Mouse (Mus musculus) heart, embryonic 14.5 days (tissue): ENCODE measurements at regions not wholly inside any gene's neighbourhood (a gene's known extent, or its start where the extent isn't known, plus 50 kb on each side); places are given as distances from the start of the nearest gene placed in this dataset.

Experiments
- ATAC-seq: fragments of 200-750 bp; cut with Nextera tagmentation; 2 replicates; pipeline ENCODE4 v1.8.0; 2017; ENCODE audit warnings: low read depth, moderate TSS enrichment; ENCODE audit not compliant: insufficient number of reproducible peaks, insufficient read depth, low FRiP score
- H3K27ac ChIP-seq, 2 experiments: fragments of 200-500 bp in 1 of 2; fragments of 300-500 bp in 1 of 2; sonication (generic) in 1 of 2; replicated peaks in 1 of 2; 2 replicates each; pipeline ENCODE4 v1.5.1; 2012 to 2014; ENCODE audit warnings: low read depth in 2 of 2, low read length in 2 of 2, control low read depth in 1 of 2, mild to moderate bottlenecking in 1 of 2, mixed read lengths in 1 of 2; ENCODE audit not compliant: control insufficient read depth in 1 of 2, insufficient read depth in 1 of 2
- H3K27me3 ChIP-seq: fragments of 300-500 bp; sonication (generic); 2 replicates; pipeline ENCODE4 v1.6.1; 2014; ENCODE audit warnings: mild to moderate bottlenecking, low read length, control low read depth; ENCODE audit not compliant: control insufficient read depth, insufficient read depth
- H3K36me3 ChIP-seq: fragments of 300-500 bp; sonication (generic); 2 replicates; pipeline ENCODE4 v1.6.1; 2014; ENCODE audit warnings: mild to moderate bottlenecking, control low read depth, low read length, mixed read lengths; ENCODE audit not compliant: control insufficient read depth, insufficient read depth
- H3K4me1 ChIP-seq, 2 experiments: fragments of 200-500 bp in 1 of 2; fragments of 300-500 bp in 1 of 2; sonication (generic) in 1 of 2; 2 replicates each; pipeline ENCODE4 v1.6.1; 2012 to 2014; ENCODE audit warnings: low read length in 2 of 2, control low read depth in 1 of 2, mixed read lengths in 1 of 2; ENCODE audit not compliant: control insufficient read depth in 2 of 2, insufficient read depth in 2 of 2
- H3K4me2 ChIP-seq: fragments of 300-500 bp; sonication (generic); 2 replicates; pipeline ENCODE4 v1.6.1; 2014; ENCODE audit warnings: mild to moderate bottlenecking, low read length
- H3K4me3 ChIP-seq, 2 experiments: fragments of 200-500 bp in 1 of 2; fragments of 300-500 bp in 1 of 2; sonication (generic) in 1 of 2; 2 replicates each; pipeline ENCODE4 v1.5.1; 2012 to 2014; ENCODE audit warnings: low read length in 2 of 2, mild to moderate bottlenecking in 2 of 2, control low read depth in 1 of 2, low read depth in 1 of 2, moderate library complexity in 1 of 2; ENCODE audit not compliant: control insufficient read depth in 1 of 2, insufficient read depth in 1 of 2
- H3K9ac ChIP-seq: fragments of 300-500 bp; sonication (generic); 2 replicates; pipeline ENCODE4 v1.6.1; 2014; ENCODE audit warnings: mild to moderate bottlenecking, low read length
- H3K9me3 ChIP-seq: fragments of 300-500 bp; sonication (generic); 2 replicates; pipeline ENCODE4 v1.6.1; 2016; ENCODE audit warnings: low read length, control low read depth; ENCODE audit not compliant: control insufficient read depth
- WGBS: fragments of 180-500 bp; shearing (Covaris S2); extraction: QIAGEN DNeasy Blood & Tissue Kit; methylation state at CpG from one replicate; pipeline ENCODE4 v1.1.7; 2014; 5-methylcytosine and 5-hydroxymethylcytosine counted together

- Histone ChIP-seq H3K4me2 (no peak overlapping the region), H3K4me3 (no peak overlapping the region), H3K36me3 (no peaks in the 10 kb centered on the region), H3K27me3 (no peaks in the 10 kb centered on the region), H3K9ac (no peak overlapping the region), H3K4me1 (no peaks in the 10 kb centered on the region), H3K9me3 (no peaks in the 10 kb centered on the region), H3K27ac (no peak overlapping the region)
- WGBS: 73% methylated on average over 4 of the region's 4 CpGs
- no peak for ATAC-seq
Measured at GRCm38 (mm10) chr14:66584699-66585098, 575.7 kb upstream of the Gulo start.

- H3K27me3 ChIP-seq: no peaks in the 10 kb centered on the region
- H3K9ac ChIP-seq: no peak overlapping the region
- no peak overlapping the region for H3K27ac ChIP-seq
- no peak overlapping the region for H3K4me3 ChIP-seq
- ATAC-seq: no peak
- no peaks in the 10 kb centered on the region for H3K36me3 ChIP-seq
- H3K4me1 ChIP-seq: peaks cover 0 to 3% of the 10 kb centered on the region in 2 experiments; a peak in 2 of 4 replicates
- 58% methylated on average over 6 of the region's 6 CpGs for WGBS
- H3K9me3 ChIP-seq: peaks cover 5% of the 10 kb centered on the region
- no peak overlapping the region for H3K4me2 ChIP-seq
Measured at GRCm38 (mm10) chr14:66579904-66580492, 571.0 kb upstream of the Gulo start.

GRCm38 (mm10) chr14:66566600-66566999, 557.6 kb upstream of the Gulo start:
- no peak for ATAC-seq
- Histone ChIP-seq H3K9me3 (no peaks in the 10 kb centered on the region), H3K27ac (no peak overlapping the region), H3K27me3 (no peaks in the 10 kb centered on the region), H3K4me2 (no peak overlapping the region), H3K9ac (no peak overlapping the region), H3K36me3 (no peaks in the 10 kb centered on the region), H3K4me3 (no peak overlapping the region), H3K4me1 (no peaks in the 10 kb centered on the region)
- 83% methylated on average over 10 of the region's 10 CpGs for WGBS

- no peak overlapping the region for H3K9ac ChIP-seq
- H3K27me3 ChIP-seq: no peaks in the 10 kb centered on the region
- no peak for ATAC-seq
- WGBS: 46% methylated on average over 4 of the region's 4 CpGs
- H3K27ac ChIP-seq: no peak overlapping the region
- no peaks in the 10 kb centered on the region for H3K36me3 ChIP-seq
- no peaks in the 10 kb centered on the region for H3K9me3 ChIP-seq
- no peak overlapping the region for H3K4me3 ChIP-seq
- no peak overlapping the region for H3K4me2 ChIP-seq
- no peaks in the 10 kb centered on the region for H3K4me1 ChIP-seq
Measured at GRCm38 (mm10) chr14:66562744-66563143, 553.7 kb upstream of the Gulo start.

GRCm38 (mm10) chr14:66561715-66562114, 552.7 kb upstream of the Gulo start:
- H3K4me2 ChIP-seq: no peak overlapping the region
- WGBS: 73% methylated on average over 3 of the region's 3 CpGs

GRCm38 (mm10) chr14:66561042-66561590, 552.1 kb upstream of the Gulo start:
- Histone ChIP-seq H3K36me3 (no peaks in the 10 kb centered on the region), H3K4me2 (no peak overlapping the region), H3K27ac (no peak overlapping the region), H3K27me3 (no peaks in the 10 kb centered on the region), H3K9me3 (no peaks in the 10 kb centered on the region), H3K9ac (no peak overlapping the region), H3K4me1 (no peaks in the 10 kb centered on the region), H3K4me3 (no peak overlapping the region)
- 74% methylated on average over 5 of the region's 5 CpGs for WGBS
- no peak for ATAC-seq

More at GRCm38 (mm10) chr14:66561715-66562114, 552.7 kb upstream of the Gulo start:
- Histone ChIP-seq H3K9ac (no peak overlapping the region), H3K4me1 (no peaks in the 10 kb centered on the region), H3K27me3 (no peaks in the 10 kb centered on the region), H3K36me3 (no peaks in the 10 kb centered on the region), H3K4me3 (no peak overlapping the region), H3K27ac (no peak overlapping the region), H3K9me3 (no peaks in the 10 kb centered on the region)
- no peak for ATAC-seq

- Histone ChIP-seq H3K4me3 (no peak overlapping the region), H3K36me3 (no peaks in the 10 kb centered on the region), H3K27ac (no peak overlapping the region), H3K4me2 (no peak overlapping the region), H3K9ac (no peak overlapping the region), H3K9me3 (no peaks in the 10 kb centered on the region), H3K4me1 (no peaks in the 10 kb centered on the region), H3K27me3 (no peaks in the 10 kb centered on the region)
- 87% methylated on average over 5 of the region's 5 CpGs for WGBS
- ATAC-seq: no peak
Measured at GRCm38 (mm10) chr14:66558393-66558792, 549.4 kb upstream of the Gulo start.

GRCm38 (mm10) chr14:66557631-66558030, 548.6 kb upstream of the Gulo start:
- no peak overlapping the region for H3K4me2 ChIP-seq
- no peak for ATAC-seq
- WGBS: 62% methylated on average over 8 of the region's 8 CpGs
- H3K9me3 ChIP-seq: no peaks in the 10 kb centered on the region
- no peak overlapping the region for H3K4me3 ChIP-seq
- no peak overlapping the region for H3K27ac ChIP-seq
- H3K27me3 ChIP-seq: no peaks in the 10 kb centered on the region
- H3K36me3 ChIP-seq: no peaks in the 10 kb centered on the region
- no peak overlapping the region for H3K9ac ChIP-seq
- no peaks in the 10 kb centered on the region for H3K4me1 ChIP-seq
